Mouse (Mus musculus): ENCODE measurements around the gene Ank3.

DNA sequence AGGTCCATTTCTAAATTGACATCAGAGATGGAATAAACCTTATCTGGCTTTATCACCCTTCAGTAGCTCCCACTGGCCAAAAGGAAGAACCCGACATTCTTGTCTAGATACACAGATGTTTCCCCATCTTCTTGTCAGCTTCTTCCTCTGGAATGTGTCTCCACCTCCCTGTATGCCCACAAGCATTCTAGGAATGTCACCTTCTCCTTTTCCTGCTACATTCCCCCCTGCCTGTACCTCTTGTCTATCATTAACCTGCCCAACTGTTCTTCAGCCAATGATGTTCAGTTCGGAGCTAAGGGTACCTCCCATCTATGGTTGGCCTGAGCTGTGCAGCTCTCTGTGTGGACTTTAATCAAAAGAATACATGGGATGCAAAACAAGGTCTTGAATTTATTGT lies 272.4 kb downstream of the Ank3 start:
- TF ChIP-seq CTCF (IDR thresholded peaks at IDR 0.05; ENCODE audit: extremely low read depth, insufficient read depth, insufficient read length, insufficient replicate concordance) (no peak), POLR2A (IDR thresholded peaks at IDR 0.05; ENCODE audit: low read depth, low read length) (no peak)

All from spleen, adult 2 months (tissue).